In genomic region chr7:110801028-110801427, GRCm38 (mm10) we compare ENCODE assay signal across 9 mouse cellular contexts. TPM values are rescaled to one million over a fixed set of nuclear protein-coding genes. Genes with fewer than 3 reads are reported as not detected.
DNase-seq lines count a peak whose midpoint lies in the region; ATAC-seq and TF ChIP-seq lines count a peak whose summit lies in the region.
"Had no signal": no experiment of that assay in that cellular context is flagged by ENCODE, and none has a peak within 500 bp of the region (broad histone marks: within the 10 kb centered on the region; RNA-seq: fewer than 3 reads in every experiment).

No protein-coding gene starts in this region.

- no peaks in the 10 kb centered on the region for H3K4me1 ChIP-seq in forebrain, embryonic 11.5 days (replicated peaks; ENCODE audit: control insufficient read depth, insufficient read depth, low read length)

- H3K9ac ChIP-seq in forebrain, embryonic 11.5 days (ENCODE audit: low read length): no peak overlapping the region
- H3K9ac ChIP-seq: heart, embryonic 15.5 days had no signal

- H3K9me3 ChIP-seq in forebrain, embryonic 11.5 days (ENCODE audit: control insufficient read depth, low read length): no peaks in the 10 kb centered on the region
- H3K9me3 ChIP-seq: heart, embryonic 15.5 days had no signal

- H3K27me3 ChIP-seq in forebrain, embryonic 11.5 days (ENCODE audit: control insufficient read depth, insufficient read depth, low read length): no peaks in the 10 kb centered on the region
- H3K27me3 ChIP-seq: heart, embryonic 15.5 days had no signal

- H3K4me2 ChIP-seq in forebrain, embryonic 11.5 days (ENCODE audit: low read depth, low read length, severe bottlenecking): no peak overlapping the region
- H3K4me2 ChIP-seq: heart, embryonic 15.5 days had no signal

- no peak overlapping the region for H3K27ac ChIP-seq in forebrain, embryonic 11.5 days (ENCODE audit: low read depth, low read length)
- H3K27ac ChIP-seq: heart, embryonic 15.5 days had no signal

- peak; percentile 75 for DNase-seq in ES-CJ7 (ENCODE audit: low read depth, low spot score)
- DNase-seq in brain, embryonic 14.5 days (ENCODE audit: low read depth): peak; percentile 93
- DNase-seq in forebrain, embryonic 11.5 days (ENCODE audit: low spot score): peak; percentile 85
- peak; percentile 81 to 89 for DNase-seq in heart, postnatal 36 days
- peak; percentile 82 to 93 for DNase-seq in layer of hippocampus, postnatal 14 days (ENCODE audit: low spot score in 2 of 2)
- DNase-seq in lung, postnatal 14 days: peak; percentile 91
- peak; percentile 89 for DNase-seq in retina, embryonic 14.5 days (ENCODE audit: low spot score)
- DNase-seq in thymus, postnatal 25 days: peak; percentile 73

- 2% methylated on average over 4 of the region's 4 CpGs for WGBS in forebrain, embryonic 11.5 days

- TF ChIP-seq CTCF in brain, embryonic 14.5 days (IDR thresholded peaks at IDR 0.05; ENCODE audit: borderline replicate concordance, extremely low read depth, insufficient read depth, insufficient read length): peak; percentile 92

- ATAC-seq in forebrain, embryonic 11.5 days (replicated peaks; ENCODE audit: low FRiP score): no peak

- no peak overlapping the region for H3K4me3 ChIP-seq in forebrain, embryonic 11.5 days (ENCODE audit: low read depth, low read length)
- H3K4me3 ChIP-seq: heart, embryonic 15.5 days had no signal

- no peak for TF ChIP-seq POLR2A in brain, embryonic 14.5 days (IDR thresholded peaks at IDR 0.05; ENCODE audit: borderline replicate concordance, extremely low read depth, insufficient read depth, insufficient read length, poor library complexity, severe bottlenecking)

- intact Hi-C loops in heart, postnatal 36 days (cut with DNase I): loop anchor here (1.0 to 5.0 kb wide), 5 partner anchors 32 to 514 kb away; partner anchors contain the start of gene Ampd3

- no peaks in the 10 kb centered on the region for H3K36me3 ChIP-seq in forebrain, embryonic 11.5 days (ENCODE audit: control insufficient read depth, insufficient read depth, low read length)
- H3K36me3 ChIP-seq: heart, embryonic 15.5 days had no signal

RNA-seq across cellular contexts. Expression of gene Ampd3, which starts 33.0 kb away (rescaled TPM):
- 5.3 and 7.6 TPM in 2 replicates for polyA plus RNA-seq in brain, embryonic 14.5 days (2012; rRNA removed)
- polyA plus RNA-seq in forebrain, embryonic 11.5 days (2014; fragmentation: Nextera tagmentation; extraction: Ambion mirVana): 1.6 and 1.9 TPM in 2 replicates
- total RNA-seq in heart, postnatal 36 days (2021): 10 to 100 TPM; 31.5 to 45.8 TPM
- total RNA-seq in layer of hippocampus, postnatal 14 days (2021): 10 to 100 TPM; 28.2 to 29.9 TPM

RNA-seq across cellular contexts. Expression of gene Rnf141, which starts 43.2 kb away (rescaled TPM):
- polyA plus RNA-seq in brain, embryonic 14.5 days (2012; rRNA removed): 31.2 and 39.8 TPM in 2 replicates
- 30.6 and 33.2 TPM in 2 replicates for polyA plus RNA-seq in forebrain, embryonic 11.5 days (2014; fragmentation: Nextera tagmentation; extraction: Ambion mirVana)
- 10 to 100 TPM; 36.5 to 38.1 TPM for total RNA-seq in heart, postnatal 36 days (2021)
- 10 to 100 TPM; 80.5 to 82.7 TPM for total RNA-seq in layer of hippocampus, postnatal 14 days (2021)
